Mouse (Mus musculus) liver, embryonic 14.5 days (tissue): Measurements from ENCODE around the gene Rreb1.

Experiments
- CTCF ChIP-seq: IDR thresholded peaks from 2 replicates; pipeline ENCODE4 v1.5.1; 2016; ENCODE audit warnings: antibody characterized with exemption, low read depth, control low read depth
- EP300 ChIP-seq: IDR thresholded peaks from 2 replicates; pipeline ENCODE4 v1.6.1; 2016; ENCODE audit warnings: antibody characterized with exemption, low read depth

DNA sequence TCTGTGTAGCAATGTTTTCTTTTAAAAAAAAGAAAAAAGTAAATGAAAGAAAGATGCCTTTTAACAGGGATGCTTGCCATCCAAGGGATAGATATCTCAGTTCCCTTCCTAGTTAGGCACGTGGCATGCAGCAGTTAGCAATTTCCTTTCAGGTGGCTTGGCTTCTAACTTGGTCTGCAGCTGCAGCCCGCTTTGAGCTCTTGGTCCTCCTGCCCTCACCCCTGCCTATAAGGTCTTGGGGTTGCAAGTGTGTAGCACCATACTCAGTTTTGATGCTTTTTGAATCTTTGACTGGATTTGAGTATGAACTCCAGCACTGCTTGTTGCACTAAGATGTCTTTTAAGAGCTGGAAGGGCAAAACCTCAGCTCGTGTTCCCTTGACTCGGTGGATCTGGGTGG is 144.9 kb downstream of the Rreb1 start:
- TF ChIP-seq CTCF (no peak), EP300 (no peak)
